Mouse (Mus musculus) cerebellum, postnatal 36 days (tissue): ENCODE results near the gene Slc25a47.
"Not testable (repeated sequence)": the region's sequence is repeated elsewhere in the genome, so short reads cannot be mapped to it uniquely, and the experiment has no call there.

Experiments
- DNase-seq, 2 experiments: peaks; one replicate each; pipeline ENCODE4 v3.0.0; 2021 to 2022; ENCODE audit warnings: mixed read lengths in 2 of 2

Slc25a47 gene

GRCm38 (mm10) chr12:108826958-108827535 lies 8.8 kb upstream of the Slc25a47 start:
- peak; percentile 82 to 83 for DNase-seq

DNA sequence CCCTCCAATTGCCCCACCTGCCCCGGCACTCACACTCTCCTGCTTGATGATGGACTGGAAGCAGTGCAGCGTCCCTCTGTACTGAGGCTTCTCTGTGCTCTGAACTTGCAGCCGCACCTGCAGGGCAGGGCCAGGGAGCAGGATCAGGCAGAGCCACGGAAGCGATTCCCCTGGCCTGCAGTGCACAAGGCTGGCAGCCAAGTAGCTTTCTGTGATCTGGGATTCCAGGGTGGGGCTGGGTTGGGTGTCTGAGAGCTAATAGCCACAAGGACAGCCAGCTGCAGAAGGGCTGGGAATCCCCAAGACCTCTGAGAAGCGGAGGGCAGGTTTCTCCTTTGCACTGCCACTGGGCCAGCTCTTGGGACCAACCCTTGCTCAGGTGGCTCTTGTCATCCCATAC lies 8.2 kb upstream of the Slc25a47 start:
- no peak for DNase-seq

GRCm38 (mm10) chr12:108829636-108830035 lies 6.2 kb upstream of the Slc25a47 start:
- DNase-seq = no peak

- DNase-seq = no peak
Measured at GRCm38 (mm10) chr12:108830358-108830757, 5.5 kb upstream of the Slc25a47 start.

GRCm38 (mm10) chr12:108831966-108832643 lies 3.7 kb upstream of the Slc25a47 start:
- peak; percentile 69 to 71 for DNase-seq

DNA sequence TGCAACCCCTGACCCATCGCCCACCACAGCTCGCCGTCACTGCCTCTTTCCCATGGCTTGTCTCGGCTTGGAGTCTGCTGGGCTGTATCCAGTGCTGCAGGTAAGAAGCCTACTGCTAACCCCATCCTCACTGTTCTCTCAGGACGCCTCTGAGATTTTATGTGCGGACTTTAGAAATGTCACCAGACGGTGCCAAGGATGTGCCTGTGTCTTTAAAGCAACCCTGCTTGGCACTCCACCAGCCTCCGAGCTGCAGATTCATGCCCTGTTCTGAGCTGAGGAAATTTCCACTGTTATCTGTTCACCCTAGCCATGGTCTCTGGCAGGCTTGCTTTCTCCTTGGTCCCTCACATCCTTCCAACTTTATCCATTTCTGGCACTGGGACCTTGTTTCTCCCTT lies 3.0 kb upstream of the Slc25a47 start:
- peak; percentile 79 to 82 for DNase-seq

GRCm38 (mm10) chr12:108833408-108833807 lies 2.4 kb upstream of the Slc25a47 start:
- no peak for DNase-seq

GRCm38 (mm10) chr12:108834337-108834736 lies 1.5 kb upstream of the Slc25a47 start:
- DNase-seq = no peak

DNA sequence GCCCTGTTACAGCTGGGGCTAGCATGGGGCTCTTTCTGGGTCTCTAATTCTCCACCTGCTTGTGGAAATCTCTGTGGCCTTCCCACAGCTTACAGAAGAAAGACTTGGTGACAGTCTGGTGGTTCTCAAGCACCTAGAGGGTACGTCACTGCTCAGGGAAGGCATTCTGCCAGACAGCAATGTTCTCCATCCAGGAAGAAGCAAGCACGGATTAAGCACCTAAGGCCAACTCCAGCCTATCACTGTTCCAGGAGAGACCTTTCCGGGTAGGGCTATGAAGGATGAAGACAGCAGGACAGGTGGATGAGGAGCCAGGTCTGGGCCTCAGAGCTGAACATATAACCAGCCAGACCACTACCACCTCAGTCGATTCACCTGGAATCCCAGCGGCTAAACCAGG lies 1.1 kb upstream of the Slc25a47 start:
- DNase-seq = peak; percentile 37 to 46

- no peak for DNase-seq
Measured at GRCm38 (mm10) chr12:108835208-108835839, 522 bp upstream of the Slc25a47 start.

DNA sequence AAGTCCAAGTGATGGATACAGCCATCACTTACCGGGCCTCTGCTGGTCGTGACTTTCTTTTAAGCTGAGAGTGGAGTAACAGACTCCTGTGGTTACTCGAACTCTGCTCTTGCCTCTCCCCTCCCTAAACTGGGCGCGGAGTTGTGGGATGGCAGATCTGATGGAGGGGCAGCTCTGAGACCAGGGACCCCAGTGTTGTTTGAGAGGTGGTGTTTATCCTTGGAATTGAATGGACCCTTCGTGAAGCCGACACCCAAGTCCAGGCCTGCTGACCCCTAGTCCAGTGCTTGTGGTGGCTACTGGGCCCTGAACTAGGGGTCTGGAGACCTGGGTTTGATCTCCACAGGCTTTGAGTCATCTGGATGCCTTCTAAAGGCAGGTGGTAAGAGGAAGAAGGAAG lies 876 bp downstream of the Slc25a47 start:
- no peak for DNase-seq

DNA sequence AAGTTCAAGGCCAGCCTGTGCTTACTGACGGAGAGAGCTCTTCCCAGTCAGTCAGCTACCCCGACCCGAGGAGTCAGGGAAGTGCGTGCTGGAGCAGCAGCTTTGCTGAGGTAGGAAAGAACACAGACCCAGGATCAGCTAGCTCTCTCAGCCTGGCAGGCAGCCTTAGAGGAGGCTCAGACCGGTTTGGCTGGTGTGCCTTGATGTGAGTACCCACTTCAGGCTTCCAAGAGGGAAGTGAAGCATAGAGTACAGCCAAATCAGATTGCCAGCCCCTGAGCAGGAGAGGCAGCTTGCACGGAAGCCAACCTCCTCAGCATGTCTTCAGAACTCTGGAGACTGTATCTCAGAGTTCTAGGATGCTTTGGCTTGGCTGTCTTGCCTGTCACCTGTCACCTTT lies 5.3 kb downstream of the Slc25a47 start:
- no peak for DNase-seq

GRCm38 (mm10) chr12:108842663-108843062 lies 6.8 kb downstream of the Slc25a47 start:
- DNase-seq = no peak

- not testable (repeated sequence) for DNase-seq
Measured at GRCm38 (mm10) chr12:108848033-108848432, 12.2 kb downstream of the Slc25a47 start.

DNA sequence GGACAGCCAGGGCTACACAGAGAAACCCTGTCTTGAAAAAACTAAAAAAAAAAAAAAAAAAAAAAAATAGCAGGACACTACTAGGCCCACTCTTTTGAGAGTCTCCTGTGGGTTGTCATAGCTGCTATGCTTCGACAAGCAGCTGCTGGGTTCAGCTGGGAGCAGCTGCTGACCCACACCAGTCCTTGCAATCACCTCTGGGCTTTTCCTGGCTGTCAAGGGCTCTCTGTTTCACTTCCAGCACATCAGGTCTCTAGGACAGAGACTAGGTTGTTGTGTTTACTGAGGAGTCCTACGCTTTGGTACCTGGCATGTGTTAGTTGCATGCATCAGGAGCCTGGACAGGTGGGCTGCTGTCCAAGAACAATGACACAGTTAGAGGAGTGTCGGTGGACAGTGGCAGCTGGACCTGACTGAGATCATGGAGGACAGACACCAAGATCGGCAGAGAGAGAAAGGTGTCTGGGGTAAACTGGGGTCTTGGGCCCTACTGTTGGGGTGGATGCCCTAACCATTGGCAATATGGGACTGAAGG lies 13.7 kb downstream of the Slc25a47 start:
- DNase-seq = no peak

- DNase-seq = no peak
Measured at GRCm38 (mm10) chr12:108850129-108850528, 14.3 kb downstream of the Slc25a47 start.

- DNase-seq = no peak
Measured at GRCm38 (mm10) chr12:108850886-108851285, 15.0 kb downstream of the Slc25a47 start.

DNA sequence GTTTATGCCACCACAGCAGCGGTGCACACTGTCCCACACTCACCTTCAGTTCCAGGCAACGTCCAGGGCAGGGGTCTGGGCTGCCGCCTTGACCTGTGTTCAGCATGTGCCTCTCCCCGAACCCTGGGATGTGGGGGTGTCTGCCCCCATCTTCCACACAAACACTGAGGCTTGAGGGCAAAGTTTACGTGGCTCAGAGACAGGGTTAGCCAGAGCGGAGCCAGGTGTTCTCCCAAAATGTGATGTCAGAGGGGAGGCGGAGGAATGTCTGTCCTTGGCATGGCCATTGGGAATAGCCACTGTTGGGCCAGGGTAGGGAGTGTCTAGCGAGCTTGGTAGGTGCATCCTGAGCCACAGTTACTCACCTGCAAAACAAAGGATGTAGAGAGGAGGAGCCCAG lies 17.0 kb downstream of the Slc25a47 start:
- DNase-seq = no peak

DNA sequence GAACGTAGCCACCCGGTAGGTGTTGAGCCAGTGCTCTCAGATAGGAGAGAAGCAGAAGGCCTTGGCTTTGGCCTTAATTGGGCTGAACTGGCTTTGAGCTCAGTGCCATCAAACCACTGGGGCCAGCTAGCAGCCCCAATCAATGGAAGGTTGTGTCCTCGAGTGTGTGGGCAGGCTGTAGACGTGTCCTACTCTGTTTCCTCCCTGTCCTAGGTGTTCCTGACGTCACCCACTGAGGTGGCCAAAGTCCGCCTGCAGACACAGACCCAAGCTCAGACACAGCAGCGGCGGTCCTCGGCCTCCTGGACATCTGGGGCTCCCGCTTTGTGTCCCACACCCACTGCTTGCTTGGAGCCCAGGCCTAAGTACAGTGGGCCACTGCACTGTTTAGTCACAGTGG lies 19.2 kb downstream of the Slc25a47 start:
- DNase-seq = no peak

- no peak for DNase-seq
Measured at GRCm38 (mm10) chr12:108856186-108856585, 20.3 kb downstream of the Slc25a47 start.

- no peak for DNase-seq
Measured at GRCm38 (mm10) chr12:108857109-108857508, 21.3 kb downstream of the Slc25a47 start.

DNA sequence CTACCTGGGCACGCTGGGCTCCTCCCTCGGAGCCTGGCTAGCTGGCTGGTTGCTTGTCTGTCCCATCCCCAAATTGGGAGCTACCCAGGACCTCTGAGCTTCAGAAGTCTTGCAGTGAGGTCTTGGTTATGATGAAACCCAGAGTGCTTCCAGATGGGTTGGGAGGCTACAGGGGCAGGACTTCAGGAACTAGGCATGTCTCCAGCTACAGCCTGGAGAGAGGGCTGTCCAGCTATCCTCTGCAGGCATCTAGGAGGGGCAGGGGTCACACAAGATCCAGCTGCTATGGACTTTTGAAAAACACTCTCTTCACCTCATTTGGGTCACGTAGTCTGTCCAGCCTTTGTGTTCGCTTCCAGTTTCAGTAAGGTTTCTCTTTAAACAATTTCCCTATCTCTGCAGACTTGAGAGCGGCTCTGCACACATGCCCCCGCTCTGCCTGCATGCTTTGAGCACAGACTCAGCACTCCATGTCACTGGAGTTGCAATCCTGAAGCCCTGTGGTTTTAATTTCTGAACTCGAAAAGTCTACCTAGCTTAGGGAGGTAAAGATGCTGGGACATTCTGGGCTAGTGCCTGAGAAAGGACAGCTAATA lies 21.8 kb downstream of the Slc25a47 start:
- no peak for DNase-seq

DNA sequence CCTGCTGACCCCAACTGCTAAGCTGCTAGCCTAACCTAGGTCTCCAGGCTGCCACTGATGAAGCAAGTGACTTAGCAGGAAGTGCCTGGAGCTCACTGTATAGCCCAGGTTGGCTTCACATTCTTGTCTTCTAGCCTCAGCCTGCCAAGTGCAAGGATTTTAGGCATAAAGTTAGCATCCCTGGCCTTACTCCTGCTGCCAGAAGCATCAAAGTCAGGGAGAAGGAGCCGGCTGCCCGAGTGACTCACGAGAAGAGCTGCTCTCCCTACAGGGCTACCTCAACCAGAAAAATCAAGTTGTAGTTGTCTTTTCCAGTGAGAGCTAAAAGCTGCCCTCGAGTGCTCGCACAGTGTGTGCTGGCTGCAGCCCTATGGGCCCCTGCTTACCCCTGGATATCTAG lies 22.6 kb downstream of the Slc25a47 start:
- no peak for DNase-seq
